Mouse (Mus musculus) heart, postnatal 0 days (tissue): Measurements from ENCODE around the gene Dok7. TPM values are rescaled to one million over a fixed set of nuclear protein-coding genes. Genes with fewer than 3 reads are reported as not detected.

Source experiments
- ATAC-seq: fragments of 200-750 bp; cut with Nextera tagmentation; 2 replicates; pipeline ENCODE4 v1.8.0; 2017; ENCODE audit warnings: low read depth, moderate number of reproducible peaks, moderate library complexity; ENCODE audit not compliant: insufficient read depth
- DNase-seq: peaks from one replicate; pipeline ENCODE4 v3.0.0-alpha.2; 2016; ENCODE audit warnings: low spot score
- H3K27ac ChIP-seq: fragments of 300-500 bp; sonication (generic); 2 replicates; pipeline ENCODE4 v1.5.1; 2014; ENCODE audit warnings: low read depth, mild to moderate bottlenecking
- H3K27me3 ChIP-seq: fragments of 300-500 bp; sonication (generic); 2 replicates; pipeline ENCODE4 v1.6.1; 2014; ENCODE audit warnings: low read length, mixed read lengths; ENCODE audit not compliant: control insufficient read depth, insufficient read depth
- H3K36me3 ChIP-seq: fragments of 300-500 bp; sonication (generic); replicated peaks from 2 replicates; pipeline ENCODE4 v1.6.1; 2014; ENCODE audit warnings: low read length, mixed read lengths; ENCODE audit not compliant: control insufficient read depth, insufficient read depth
- H3K4me1 ChIP-seq: fragments of 300-500 bp; sonication (generic); 2 replicates; pipeline ENCODE4 v1.6.1; 2014; ENCODE audit warnings: antibody characterized with exemption; ENCODE audit not compliant: control insufficient read depth, insufficient read depth
- H3K4me2 ChIP-seq: fragments of 300-500 bp; sonication (generic); 2 replicates; pipeline ENCODE4 v1.6.1; 2014; ENCODE audit warnings: low read depth, mild to moderate bottlenecking, low read length, moderate library complexity
- H3K4me3 ChIP-seq: fragments of 300-500 bp; sonication (generic); 2 replicates; pipeline ENCODE4 v1.5.1; 2014; ENCODE audit warnings: low read depth, low read length
- H3K9ac ChIP-seq: fragments of 300-500 bp; sonication (generic); replicated peaks from 2 replicates; pipeline ENCODE4 v1.6.1; 2014; ENCODE audit warnings: low read depth, low read length, mixed read lengths
- H3K9me3 ChIP-seq: fragments of 300-500 bp; sonication (generic); replicated peaks from 2 replicates; pipeline ENCODE4 v1.6.1; 2016; ENCODE audit warnings: low read length; ENCODE audit not compliant: control insufficient read depth
- CTCF ChIP-seq: IDR thresholded peaks from 2 replicates; pipeline ENCODE4 v1.5.1; 2016; ENCODE audit warnings: antibody characterized with exemption, control low read depth, low read depth
- EP300 ChIP-seq: IDR thresholded peaks from 2 replicates; pipeline ENCODE4 v1.6.1; 2016; ENCODE audit warnings: antibody characterized with exemption, low read depth
- WGBS: fragments of 180-500 bp; shearing (Covaris S2); extraction: QIAGEN DNeasy Blood & Tissue Kit; methylation state at CpG from one replicate; pipeline ENCODE4 v1.1.7; 2014; 5-methylcytosine and 5-hydroxymethylcytosine counted together
- polyA plus RNA-seq: library from polyadenylated mRNA; unstranded; fragments of >200 nt; fragmentation: Nextera tagmentation; extraction: Ambion mirVana; gene quantifications from 2 replicates; pipeline ENCODE4 v1.2.1, GENCODE M21; 2015
- total RNA-seq: library from RNA; depleted of rRNA; stranded (reverse); fragments of >200 nt; gene quantifications from 2 replicates; pipeline ENCODE4 v1.2.3, GENCODE M21; 2014; ENCODE audit warnings: low replicate concordance

Dok7 gene
- total and polyA plus RNA-seq, 2 experiments from 2014 or later: 14.1 to 37.7 TPM

GRCm38 (mm10) chr5:35042431-35043109 lies 14.0 kb upstream of the Dok7 start:
- no peaks in the 10 kb centered on the region for H3K27me3 ChIP-seq
- H3K9ac ChIP-seq: no peak overlapping the region
- H3K27ac ChIP-seq: no peak overlapping the region
- WGBS: 46% methylated on average over 10 of the region's 10 CpGs
- no peaks in the 10 kb centered on the region for H3K9me3 ChIP-seq
- DNase-seq: no peak
- 0 out of 2 replicates have a peak, but pooled peaks cover 4% of the 10 kb centered on the region for H3K4me1 ChIP-seq
- no peak overlapping the region for H3K4me2 ChIP-seq
- no peaks in the 10 kb centered on the region for H3K36me3 ChIP-seq
- ATAC-seq: peak; percentile 9; the same call in 1 of the 2 replicates
- no peak for TF ChIP-seq CTCF
- TF ChIP-seq EP300: no peak
- H3K4me3 ChIP-seq: no peak overlapping the region

GRCm38 (mm10) chr5:35043110-35043451 lies 13.5 kb upstream of the Dok7 start:
- H3K9ac ChIP-seq: no peak overlapping the region
- ATAC-seq (peak; percentile 77), DNase-seq (peak; percentile 85)
- H3K27ac ChIP-seq: no peak overlapping the region
- H3K9me3 ChIP-seq: no peaks in the 10 kb centered on the region
- TF ChIP-seq EP300 (no peak), CTCF (peak; percentile 93)
- no peaks in the 10 kb centered on the region for H3K36me3 ChIP-seq
- 7% methylated on average over 1 of the region's 1 CpGs for WGBS
- no peak overlapping the region for H3K4me3 ChIP-seq
- no peak overlapping the region for H3K4me2 ChIP-seq
- H3K27me3 ChIP-seq: no peaks in the 10 kb centered on the region
- 0 out of 2 replicates have a peak, but pooled peaks cover 3% of the 10 kb centered on the region for H3K4me1 ChIP-seq

- no peak overlapping the region for H3K27ac ChIP-seq
- WGBS: 57% methylated on average over 5 of the region's 5 CpGs
- DNase-seq: no peak
Observed at GRCm38 (mm10) chr5:35050541-35050940, 6.0 kb upstream of the Dok7 start.

GRCm38 (mm10) chr5:35054628-35055027 lies 1.9 kb upstream of the Dok7 start:
- peaks cover 30% of the 10 kb centered on the region for H3K4me1 ChIP-seq
- no peak overlapping the region for H3K4me2 ChIP-seq
- no peak for TF ChIP-seq EP300
- TF ChIP-seq CTCF: no peak
- H3K9ac ChIP-seq: no peak overlapping the region
- no peak overlapping the region for H3K27ac ChIP-seq
- ATAC-seq (no peak), DNase-seq (no peak)
- 86% methylated on average over 3 of the region's 3 CpGs for WGBS
- H3K36me3 ChIP-seq: no peaks in the 10 kb centered on the region
- no peaks in the 10 kb centered on the region for H3K9me3 ChIP-seq
- H3K4me3 ChIP-seq: no peak overlapping the region
- no peaks in the 10 kb centered on the region; the same call in 1 of the 2 replicates for H3K27me3 ChIP-seq

More at GRCm38 (mm10) chr5:35050541-35050940, 6.0 kb upstream of the Dok7 start:
- no peak overlapping the region for H3K9ac ChIP-seq
- no peak overlapping the region for H3K4me3 ChIP-seq
- TF ChIP-seq EP300 (no peak), CTCF (peak; percentile 42)
- no peaks in the 10 kb centered on the region for H3K36me3 ChIP-seq
- no peaks in the 10 kb centered on the region for H3K9me3 ChIP-seq
- no peak for ATAC-seq
- H3K4me1 ChIP-seq: peaks cover 9% of the 10 kb centered on the region; the same call in 1 of the 2 replicates
- H3K4me2 ChIP-seq: no peak overlapping the region
- H3K27me3 ChIP-seq: no peaks in the 10 kb centered on the region

GRCm38 (mm10) chr5:35055076-35055475 lies 1.5 kb upstream of the Dok7 start:
- ATAC-seq (peak; percentile 34), DNase-seq (no peak)
- Histone ChIP-seq H3K27me3 (no peaks in the 10 kb centered on the region; the same call in 1 of the 2 replicates), H3K9ac (no peak overlapping the region), H3K4me1 (peaks cover 35% of the 10 kb centered on the region), H3K9me3 (no peaks in the 10 kb centered on the region), H3K36me3 (no peaks in the 10 kb centered on the region), H3K27ac (no peak overlapping the region), H3K4me2 (no peak overlapping the region), H3K4me3 (no peak overlapping the region)
- no peak for TF ChIP-seq CTCF
- no peak for TF ChIP-seq EP300
- WGBS: 36% methylated on average over 12 of the region's 12 CpGs
